Comparison of ENCODE assay signal across 19 mouse cellular contexts in genomic region chr4:46635702-46636430, GRCm38 (mm10). TPM values are rescaled to one million over a fixed set of nuclear protein-coding genes. Genes with fewer than 3 reads are reported as not detected.
A peak's percentile ranks its signal among the peaks of the same experiment; 100 is the strongest.
DNase-seq lines count a peak whose midpoint lies in the region; ATAC-seq lines count a peak whose summit lies in the region.
"Had no signal": no experiment of that assay in that cellular context is flagged by ENCODE, and none has a peak within 500 bp of the region (broad histone marks: within the 10 kb centered on the region; RNA-seq: fewer than 3 reads in every experiment).

No protein-coding gene starts in this region.

- no peaks in the 10 kb centered on the region for H3K36me3 ChIP-seq in limb, embryonic 15.5 days
- H3K36me3 ChIP-seq in limb, embryonic 10.5 days = no peaks in the 10 kb centered on the region
- H3K36me3 ChIP-seq in macrophage (ENCODE audit: inconsistent target) = 0 out of 2 replicates have a peak, but pooled peaks cover 5% of the 10 kb centered on the region
- H3K36me3 ChIP-seq: embryonic facial prominence, embryonic 15.5 days; liver, embryonic 13.5 days; lung, embryonic 15.5 days; midbrain, embryonic 10.5 days; neural tube, embryonic 12.5 days had no signal

- ATAC-seq in limb, embryonic 15.5 days (ENCODE audit: insufficient number of reproducible peaks, low FRiP score, low TSS enrichment, low read depth) = peak; percentile 30; the same call in 1 of the 2 replicates
- no peak for ATAC-seq in CD4-positive, CD25-positive, alpha-beta regulatory T cell, adult 4 months

- 80% methylated on average over 16 of the region's 16 CpGs for WGBS in limb, embryonic 15.5 days
- WGBS in limb, embryonic 10.5 days = 86% methylated on average over 16 of the region's 16 CpGs
- 41% methylated on average over 10 of the region's 16 CpGs for WGBS in macrophage (ENCODE audit: missing documents)

- no peaks in the 10 kb centered on the region for H3K4me1 ChIP-seq in limb, embryonic 15.5 days
- H3K4me1 ChIP-seq in limb, embryonic 10.5 days = peaks cover 5% of the 10 kb centered on the region
- H3K4me1 ChIP-seq: embryonic facial prominence, embryonic 15.5 days; midbrain, embryonic 10.5 days; neural tube, embryonic 12.5 days had no signal

- H3K27ac ChIP-seq in limb, embryonic 15.5 days = no peak overlapping the region
- H3K27ac ChIP-seq in limb, embryonic 10.5 days = no peak overlapping the region
- 0 out of 2 replicates have a peak overlapping the region, but pooled peaks have one; percentile 13 for H3K27ac ChIP-seq in macrophage
- H3K27ac ChIP-seq: embryonic facial prominence, embryonic 15.5 days; heart, adult 2 months; liver, embryonic 13.5 days; lung, embryonic 15.5 days; midbrain, embryonic 10.5 days; neural tube, embryonic 12.5 days had no signal

- no peaks in the 10 kb centered on the region for H3K9me3 ChIP-seq in limb, embryonic 15.5 days
- no peaks in the 10 kb centered on the region for H3K9me3 ChIP-seq in limb, embryonic 10.5 days (replicated peaks)
- H3K9me3 ChIP-seq: embryonic facial prominence, embryonic 15.5 days; liver, embryonic 13.5 days; lung, embryonic 15.5 days; midbrain, embryonic 10.5 days; neural tube, embryonic 12.5 days had no signal

- no peak for DNase-seq in limb, embryonic 10.5 days (ENCODE audit: low spot score)
- peak; percentile 34 for DNase-seq in thymus, postnatal 4 days
- DNase-seq in thymus, postnatal 14 days = no peak
- DNase-seq in spleen, postnatal 10 days (ENCODE audit: low spot score in 2 of 2) = no peak
- DNase-seq: adrenal gland, postnatal 14 days; B cell, adult 2 months; cerebellum, adult 11 months; cerebellum, postnatal 14 days; heart, adult 2 months; kidney, adult 8-10 months; kidney, postnatal 36 days; liver, embryonic 13.5 days had no signal

- H3K4me3 ChIP-seq in limb, embryonic 15.5 days = no peak overlapping the region
- no peak overlapping the region for H3K4me3 ChIP-seq in limb, embryonic 10.5 days
- H3K4me3 ChIP-seq in macrophage (ENCODE audit: inconsistent target) = no peak overlapping the region
- H3K4me3 ChIP-seq: embryonic facial prominence, embryonic 15.5 days; heart, adult 2 months; liver, embryonic 13.5 days; lung, embryonic 15.5 days; midbrain, embryonic 10.5 days; neural tube, embryonic 12.5 days had no signal

- H3K27me3 ChIP-seq in limb, embryonic 15.5 days = no peaks in the 10 kb centered on the region
- 0 out of 2 replicates have a peak, but pooled peaks cover 7% of the 10 kb centered on the region for H3K27me3 ChIP-seq in limb, embryonic 10.5 days (ENCODE audit: low read depth, poor library complexity, severe bottlenecking)
- H3K27me3 ChIP-seq: embryonic facial prominence, embryonic 15.5 days; liver, embryonic 13.5 days; lung, embryonic 15.5 days; neural tube, embryonic 12.5 days had no signal

- no peaks in the 10 kb centered on the region; the same call in 1 of the 2 replicates for H3K79me2 ChIP-seq in macrophage (ENCODE audit: inconsistent target)

- H3K9ac ChIP-seq in limb, embryonic 15.5 days = no peak overlapping the region
- H3K9ac ChIP-seq: embryonic facial prominence, embryonic 15.5 days; liver, embryonic 13.5 days; lung, embryonic 15.5 days; neural tube, embryonic 12.5 days had no signal

- no peak overlapping the region for H3K4me2 ChIP-seq in limb, embryonic 15.5 days
- H3K4me2 ChIP-seq: embryonic facial prominence, embryonic 15.5 days; liver, embryonic 13.5 days; lung, embryonic 15.5 days; neural tube, embryonic 12.5 days had no signal

RNA-seq across cellular contexts. Expression of gene Tbc1d2, which starts 14.1 kb away (rescaled TPM):
- polyA plus RNA-seq in limb, embryonic 15.5 days (2015; fragmentation: Nextera tagmentation; extraction: Ambion mirVana) = 1.8 and 2.5 TPM in 2 replicates
- polyA plus RNA-seq in limb, embryonic 10.5 days (2016; fragmentation: Nextera tagmentation; extraction: Ambion mirVana) = 1.2 and 1.8 TPM in 2 replicates
- total RNA-seq in macrophage (2018; cell fraction: chromatin; rRNA removed) = 10 to 100 TPM in 14 of 26 experiments, 1 to 10 TPM in 12; 2.3 to 57.6 (median 12.5) TPM
- total RNA-seq in macrophage (2018; cell fraction: cytosol; rRNA removed) = 10 to 100 TPM in 10 of 26 experiments, 1 to 10 TPM in 16; 3.0 to 22.5 (median 7.7) TPM
- total RNA-seq in macrophage (2018; cell fraction: nucleus; rRNA removed) = 10 to 100 TPM in 12 of 26 experiments, 1 to 10 TPM in 14; 3.7 to 48.0 (median 9.7) TPM
- 8.8 to 14.9 TPM (median 9.6 TPM) in 3 replicates for polyA plus RNA-seq in macrophage (2018)
- polyA plus RNA-seq in CD4-positive, CD25-positive, alpha-beta regulatory T cell, adult 4 months (2017; shearing (Covaris generic)) = under 1 TPM; 0.18 to 0.58 TPM

RNA-seq across cellular contexts. Expression of gene Coro2a, which starts 33.9 kb away (rescaled TPM):
- polyA plus RNA-seq in limb, embryonic 15.5 days (2015; fragmentation: Nextera tagmentation; extraction: Ambion mirVana) = 3.2 and 3.5 TPM in 2 replicates
- polyA plus RNA-seq in limb, embryonic 10.5 days (2016; fragmentation: Nextera tagmentation; extraction: Ambion mirVana) = 2.1 and 2.2 TPM in 2 replicates
- 100 to 1,000 TPM in 16 of 26 experiments, 10 to 100 TPM in 10; 19.8 to 277 (median 119) TPM for total RNA-seq in macrophage (2018; cell fraction: chromatin; rRNA removed)
- total RNA-seq in macrophage (2018; cell fraction: cytosol; rRNA removed) = 10 to 100 TPM; 44.6 to 93.4 (median 63.3) TPM
- 100 to 1,000 TPM in 9 of 26 experiments, 10 to 100 TPM in 17; 29.9 to 258 (median 87.1) TPM for total RNA-seq in macrophage (2018; cell fraction: nucleus; rRNA removed)
- polyA plus RNA-seq in macrophage (2018) = 34.5 to 36.9 TPM (median 35.4 TPM) in 3 replicates
- 100 to 1,000 TPM; 104 to 110 TPM for polyA plus RNA-seq in CD4-positive, CD25-positive, alpha-beta regulatory T cell, adult 4 months (2017; shearing (Covaris generic))
